Mouse (Mus musculus): Measurements from ENCODE around the gene Shisal2b. TPM values are rescaled to one million over a fixed set of nuclear protein-coding genes. Genes with fewer than 3 reads are reported as not detected.

The Shisal2b gene
- polyA plus RNA-seq, 3 experiments from 2014 or later, result 1.6 TPM; not detected in 2

- ATAC-seq, result peak; percentile 91
These were observed 46.8 kb downstream of the Shisal2b start, which contains the start of gene Cwc27 for GRCm38 (mm10) chr13:104816635-104817571. Cwc27 (minus strand) TSS chr13:104817142.

DNA sequence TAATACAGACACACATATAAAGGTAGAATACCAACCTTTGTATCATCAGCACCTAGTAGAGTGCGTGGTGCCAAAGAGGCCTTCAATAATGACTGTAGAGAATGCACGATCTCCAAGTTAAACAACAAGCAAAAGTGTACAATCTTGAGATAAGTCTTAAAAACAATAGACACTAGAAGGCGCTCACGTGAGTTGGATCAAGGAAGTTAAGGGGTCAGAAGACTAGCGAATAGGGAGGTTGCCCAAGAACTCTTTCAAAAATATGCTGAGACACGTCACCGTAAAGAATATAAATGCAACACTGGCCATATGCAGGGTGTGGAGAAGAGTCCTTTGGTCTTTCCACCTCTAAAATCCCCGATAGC, 47.4 kb downstream of the Shisal2b start:
- ATAC-seq, result no peak

- peak; percentile 58 for ATAC-seq
These were observed 58.0 kb downstream of the Shisal2b start for GRCm38 (mm10) chr13:104805681-104806080.

DNA sequence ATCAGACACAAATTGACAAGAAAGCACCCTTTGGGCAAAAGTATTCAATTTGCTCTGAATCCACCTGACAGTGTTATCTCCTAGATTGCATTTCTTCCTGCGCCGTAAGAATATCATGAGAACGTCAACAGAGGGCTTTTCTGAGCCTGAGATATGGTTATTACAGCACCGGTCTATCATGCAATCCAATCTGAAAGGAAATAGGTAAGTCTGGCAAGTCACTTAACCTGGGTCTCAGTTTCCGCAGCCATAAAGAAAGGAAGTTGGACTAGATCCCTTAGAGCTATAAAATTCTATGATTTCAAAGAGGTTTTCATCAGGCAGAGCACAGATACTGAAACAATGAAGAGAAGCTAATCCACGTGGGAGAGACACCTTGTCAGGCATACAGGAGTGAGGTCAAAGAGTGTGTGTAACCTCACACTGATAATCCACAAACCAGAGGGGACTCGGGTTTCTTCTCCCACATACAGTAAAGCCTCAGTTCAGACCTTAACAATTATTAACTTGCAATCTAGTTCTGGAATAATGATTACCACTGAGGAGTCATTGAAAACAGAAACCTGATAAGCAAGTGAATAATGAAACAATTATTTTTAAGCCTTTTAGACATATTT, 64.0 kb downstream of the Shisal2b start:
- ATAC-seq, result no peak

GRCm38 (mm10) chr13:104799067-104799466, 64.6 kb downstream of the Shisal2b start:
- ATAC-seq, result no peak

Other genes starting within 250 kb of the Shisal2b start
- gene Srek1ip1, start 71.4 kb downstream of the Shisal2b start, polyA plus RNA-seq (2017; shearing (Covaris generic)), result 10 to 100 TPM; 10.8 to 17.0 (median 14.7) TPM
- gene Cwc27, start 46.8 kb downstream of the Shisal2b start, polyA plus RNA-seq (2017; shearing (Covaris generic)), result 10 to 100 TPM; 28.6 to 47.5 (median 29.6) TPM
- under 1 TPM in 1 of 3 experiments, not detected in 2; 0.07 TPM for gene Rgs7bp, start 191.0 kb upstream of the Shisal2b start, polyA plus RNA-seq (2017; shearing (Covaris generic))
- gene 4933425L06Rik, start 218.2 kb upstream of the Shisal2b start, polyA plus RNA-seq (2017; shearing (Covaris generic)), result not detected